Mouse (Mus musculus) central nervous system, embryonic 18 days (tissue): ENCODE data around the gene Olfr905. TPM values are rescaled to one million over a fixed set of nuclear protein-coding genes. Genes with fewer than 3 reads are reported as not detected.

Experiments used
- polyA plus RNA-seq: library from polyadenylated mRNA; depleted of rRNA; stranded (reverse); fragments of >200 nt; gene quantifications from 2 replicates; pipeline ENCODE4 v1.2.3, GENCODE M21; 2012; rRNA removed

The Olfr905 gene
- not detected in 2 replicates for polyA plus RNA-seq

DNA sequence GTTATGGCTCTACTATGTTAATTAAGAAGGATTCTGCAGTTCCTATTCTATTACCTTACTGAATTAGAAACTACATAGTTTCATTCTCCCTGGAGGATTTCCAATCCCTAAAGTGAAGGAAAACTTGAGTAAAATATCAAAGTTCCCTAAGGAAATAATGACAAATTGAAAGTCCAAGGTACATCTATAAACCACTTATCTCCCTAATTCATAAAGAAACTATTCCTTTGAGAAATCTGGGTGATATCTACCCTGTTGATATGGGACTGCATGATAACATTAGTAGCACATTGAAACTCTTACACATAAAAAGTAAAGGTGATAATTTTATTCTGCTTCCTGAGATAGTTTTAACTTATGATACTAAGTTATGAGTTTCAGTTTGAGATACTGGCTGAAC lies at the start of gene Olfr905:
Gene Olfr905 (plus strand): TSS at position 301 of the 400 bp plus-strand sequence.

DNA sequence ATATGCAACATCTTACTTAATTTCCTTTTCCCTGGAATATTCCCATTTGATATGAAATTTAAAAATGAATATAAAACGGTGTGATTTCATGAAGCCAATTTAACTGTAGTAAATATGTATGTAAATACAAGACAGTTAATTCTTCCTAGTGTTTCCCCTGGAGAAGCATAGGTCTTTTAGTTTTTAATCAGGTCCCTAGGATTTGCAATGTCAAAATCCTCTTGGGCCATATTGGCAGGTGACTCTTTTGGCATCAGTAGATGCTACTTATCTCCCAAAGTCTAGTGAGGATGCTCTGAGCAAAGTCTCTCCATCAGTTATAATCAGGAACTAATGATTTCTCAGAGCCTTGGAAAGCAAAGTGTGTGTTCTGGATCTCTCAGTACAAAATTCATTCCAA lies 41.8 kb upstream of the Olfr905 start, which contains the start of gene Olfr901:
Gene Olfr901 (plus strand): TSS at position 301 of the 400 bp plus-strand sequence.

DNA sequence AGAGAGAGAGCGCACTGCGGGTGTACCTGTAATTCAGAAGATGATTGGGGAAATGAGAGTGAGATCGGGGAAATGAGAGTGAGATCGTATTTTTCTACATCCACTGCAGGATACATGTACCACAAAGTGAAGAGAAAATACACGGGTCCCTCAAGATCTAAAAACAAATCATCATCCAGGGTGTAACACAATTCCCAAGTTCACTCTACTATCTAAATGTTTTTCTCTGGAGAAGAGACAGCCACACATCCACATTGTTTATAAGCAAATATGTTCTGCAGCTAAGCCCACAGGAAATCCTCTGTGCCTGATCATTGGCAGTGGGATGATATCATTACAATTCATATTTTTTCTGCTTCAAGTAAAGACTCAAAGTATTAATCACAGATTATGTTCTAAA lies 23.6 kb upstream of the Olfr905 start, which contains the start of gene Olfr902:
Gene Olfr902 (plus strand): TSS at position 301 of the 400 bp plus-strand sequence.

DNA sequence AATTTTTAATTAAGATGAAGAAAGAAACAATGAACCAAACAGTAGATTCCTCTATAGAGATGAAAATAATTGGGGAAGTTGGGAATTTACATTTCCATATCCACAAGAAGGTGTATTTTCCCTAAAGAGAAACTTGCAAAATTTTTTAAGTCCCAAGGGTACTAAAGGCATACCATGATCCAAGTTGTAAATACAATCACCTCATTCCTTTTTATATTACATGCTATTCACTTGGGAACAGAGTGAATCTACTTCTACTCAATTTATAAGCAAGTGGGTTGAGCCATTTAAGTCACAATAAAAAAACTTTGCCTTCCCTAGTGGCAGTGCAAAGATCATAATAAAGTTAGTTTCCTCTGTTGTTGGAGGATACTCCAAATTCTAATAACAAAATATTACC lies 8.1 kb upstream of the Olfr905 start, which contains the start of gene Olfr904:
Gene Olfr904 (plus strand): TSS at position 301 of the 400 bp plus-strand sequence.

DNA sequence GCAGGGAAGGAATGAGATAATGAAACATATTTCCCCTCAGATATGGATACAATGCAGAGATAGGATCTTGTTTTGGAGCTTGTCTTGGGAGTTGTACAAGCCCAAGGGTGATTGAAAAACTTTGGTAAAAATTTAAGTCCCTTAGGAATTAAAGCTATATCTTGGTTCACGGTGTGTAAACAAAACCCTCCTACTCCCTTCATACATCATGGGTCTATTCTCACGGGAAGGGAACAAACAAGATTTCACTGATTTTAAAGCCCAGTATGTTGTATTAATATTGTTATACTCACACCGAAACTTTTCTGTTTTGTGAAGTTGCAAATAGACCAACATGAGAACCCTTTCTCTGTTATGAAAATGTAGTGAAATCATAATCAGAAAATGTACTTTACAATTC lies 15.9 kb downstream of the Olfr905 start, which contains the start of gene Olfr906:
Gene Olfr906 (plus strand): TSS at position 301 of the 400 bp plus-strand sequence.

DNA sequence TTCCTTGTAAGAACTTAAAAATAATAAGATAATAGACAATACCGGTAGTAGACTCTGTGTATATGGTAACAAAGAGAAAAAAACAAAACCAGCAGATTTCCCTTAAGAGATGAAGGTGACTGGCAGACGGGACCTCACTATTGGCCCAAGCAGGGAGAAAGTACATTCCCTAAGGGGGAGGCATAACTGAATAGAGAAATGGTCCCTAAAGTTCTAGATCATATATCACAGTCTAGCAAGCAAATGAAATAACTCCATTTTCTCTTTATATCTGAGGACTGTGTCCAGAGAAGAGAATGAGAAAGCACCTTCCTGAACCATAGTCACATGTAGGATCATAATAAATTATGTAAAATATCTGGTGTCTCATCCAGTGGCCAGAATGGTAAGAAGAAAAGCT lies 24.6 kb downstream of the Olfr905 start, which contains the start of gene Olfr907:
Gene Olfr907 (plus strand): TSS at position 301 of the 400 bp plus-strand sequence.

DNA sequence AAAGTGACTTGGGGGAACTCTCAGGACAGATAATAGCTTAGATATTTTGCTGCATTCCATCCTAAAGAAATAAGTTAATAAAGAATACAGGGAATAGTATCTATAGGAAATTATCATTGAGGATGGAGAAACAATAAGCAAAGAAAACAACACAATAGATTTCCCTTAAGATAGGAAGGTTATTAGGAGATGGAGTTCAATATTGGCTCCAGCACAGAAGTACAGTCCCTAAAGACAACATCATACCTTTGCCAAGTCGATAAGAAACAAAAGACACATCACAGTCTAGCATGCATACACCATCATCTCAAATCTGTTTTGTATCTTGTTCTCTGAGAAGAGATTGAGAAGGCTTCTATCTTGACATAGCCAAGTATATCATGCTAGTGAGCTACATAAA lies 50.4 kb downstream of the Olfr905 start, which contains the start of gene Olfr911-ps1:
Gene Olfr911-ps1 (plus strand): TSS at position 301 of the 400 bp plus-strand sequence.

Other genes with a start within 250 kb of the Olfr905 start
- not detected in 2 replicates for gene Olfr143, start 218.3 kb upstream of the Olfr905 start, polyA plus RNA-seq
- gene Olfr895, start 203.3 kb upstream of the Olfr905 start, polyA plus RNA-seq, result not detected in 2 replicates
- not detected in 2 replicates for gene Olfr896-ps1, start 180.0 kb upstream of the Olfr905 start, polyA plus RNA-seq
- gene Olfr25, start 142.0 kb upstream of the Olfr905 start, polyA plus RNA-seq, result not detected in 2 replicates
- not detected in 2 replicates for gene Olfr898, start 122.7 kb upstream of the Olfr905 start, polyA plus RNA-seq
- gene Olfr250, start 104.2 kb upstream of the Olfr905 start, polyA plus RNA-seq, result not detected in 2 replicates
- gene Olfr251, start 94.0 kb upstream of the Olfr905 start, polyA plus RNA-seq, result not detected in 2 replicates
- not detected in 2 replicates for gene Olfr147, start 69.4 kb upstream of the Olfr905 start, polyA plus RNA-seq
- gene Olfr901, start 41.7 kb upstream of the Olfr905 start, polyA plus RNA-seq, result not detected in 2 replicates
- not detected in 2 replicates for gene Olfr902, start 23.5 kb upstream of the Olfr905 start, polyA plus RNA-seq
- not detected in 2 replicates for gene Olfr904, start 8.0 kb upstream of the Olfr905 start, polyA plus RNA-seq
- not detected in 2 replicates for gene Olfr906, start 16.0 kb downstream of the Olfr905 start, polyA plus RNA-seq
- not detected in 2 replicates for gene Olfr907, start 24.7 kb downstream of the Olfr905 start, polyA plus RNA-seq
- gene Olfr911-ps1, start 50.5 kb downstream of the Olfr905 start, polyA plus RNA-seq, result not detected in 2 replicates
- not detected in 2 replicates for gene Olfr910, start 66.7 kb downstream of the Olfr905 start, polyA plus RNA-seq
- not detected in 2 replicates for gene Olfr912, start 109.1 kb downstream of the Olfr905 start, polyA plus RNA-seq
- gene Olfr913, start 121.7 kb downstream of the Olfr905 start, polyA plus RNA-seq, result not detected in 2 replicates
- gene Olfr914, start 134.0 kb downstream of the Olfr905 start, polyA plus RNA-seq, result not detected in 2 replicates
- not detected in 2 replicates for gene Olfr916, start 188.8 kb downstream of the Olfr905 start, polyA plus RNA-seq
- not detected in 2 replicates for gene Olfr917, start 194.7 kb downstream of the Olfr905 start, polyA plus RNA-seq
- not detected in 2 replicates for gene Olfr918, start 203.5 kb downstream of the Olfr905 start, polyA plus RNA-seq
- gene Olfr919, start 232.6 kb downstream of the Olfr905 start, polyA plus RNA-seq, result not detected in 2 replicates
- 4.7 and 6.2 TPM in 2 replicates for gene Vwa5a, start 247.2 kb downstream of the Olfr905 start, polyA plus RNA-seq